Mouse (Mus musculus) heart, adult 2 months (tissue): ENCODE results near the gene Ttll7. TPM values are rescaled to one million over a fixed set of nuclear protein-coding genes. Genes with fewer than 3 reads are reported as not detected.

Experiments used
- DNase-seq, 2 experiments: peaks; one replicate each; pipeline ENCODE4 v3.0.0; 2021
- H3K27ac ChIP-seq: fragments of 200-600 bp; 2 replicates; pipeline ENCODE4 v1.8.1; 2022
- H3K27me3 ChIP-seq: fragments of 200-500 bp; 2 replicates; pipeline ENCODE4 v1.6.1; 2012; ENCODE audit warnings: mild to moderate bottlenecking, low read length, inconsistent platforms, mixed read lengths; ENCODE audit not compliant: control insufficient read depth, insufficient read depth
- H3K36me3 ChIP-seq: fragments of 200-500 bp; 2 replicates; pipeline ENCODE4 v1.6.1; 2012; ENCODE audit warnings: low read length, inconsistent platforms; ENCODE audit not compliant: control insufficient read depth, insufficient read depth
- H3K4me1 ChIP-seq: fragments of 200-500 bp; 2 replicates; pipeline ENCODE4 v1.6.1; 2011; ENCODE audit warnings: low read length; ENCODE audit not compliant: control insufficient read depth, insufficient read depth
- H3K4me3 ChIP-seq: fragments of 200-600 bp; 2 replicates; pipeline ENCODE4 v1.8.1; 2022
- H3K79me2 ChIP-seq: fragments of 200-500 bp; replicated peaks from 2 replicates; pipeline ENCODE4 v1.6.1; 2012; ENCODE audit warnings: mild to moderate bottlenecking, inconsistent platforms, low read length, moderate library complexity, mixed read lengths; ENCODE audit not compliant: control insufficient read depth, insufficient read depth
- H3K9ac ChIP-seq: fragments of 200-500 bp; 2 replicates; pipeline ENCODE4 v1.6.1; 2012; ENCODE audit warnings: low read depth, mild to moderate bottlenecking, control low read depth, inconsistent platforms, low read length, mixed read lengths
- CTCF ChIP-seq: fragments of 200-600 bp; IDR thresholded peaks from 2 replicates; pipeline ENCODE4 v1.8.1; 2022; ENCODE audit warnings: antibody characterized with exemption, mild to moderate bottlenecking, moderate library complexity
- EP300 ChIP-seq: fragments of 200-500 bp; IDR thresholded peaks from 2 replicates; pipeline ENCODE4 v1.6.1; 2011; ENCODE audit warnings: low read depth, low read length, control low read depth; ENCODE audit not compliant: insufficient read depth
- POLR2A ChIP-seq: fragments of 200-500 bp; IDR thresholded peaks from 2 replicates; pipeline ENCODE4 v1.6.1; 2011; ENCODE audit warnings: mild to moderate bottlenecking, low read depth, low read length, control low read depth; ENCODE audit not compliant: insufficient read depth
- WGBS: fragments of 180-500 bp; shearing (Covaris S2); methylation state at CpG from one replicate; pipeline ENCODE4 v1.1.7; 2018; 5-methylcytosine and 5-hydroxymethylcytosine counted together
- intact Hi-C: fragments of 180-260 bp; cut with DNase I; formaldehyde crosslinking; loops from one replicate; pipeline ENCODE4 v1.15.1; 2025
- polyA plus RNA-seq: library from polyadenylated mRNA; depleted of rRNA; stranded (reverse); fragments of >200 nt; gene quantifications from 2 replicates; pipeline ENCODE4 v1.2.3, GENCODE M21; 2012
- total RNA-seq, 2 experiments: library from RNA; stranded (reverse); gene quantifications; 2 replicates each; pipeline ENCODE4 v1.2.3; 2021

Ttll7 gene
- total and polyA plus RNA-seq, 3 experiments = 1.6 to 6.1 (median 4.3) TPM

DNA sequence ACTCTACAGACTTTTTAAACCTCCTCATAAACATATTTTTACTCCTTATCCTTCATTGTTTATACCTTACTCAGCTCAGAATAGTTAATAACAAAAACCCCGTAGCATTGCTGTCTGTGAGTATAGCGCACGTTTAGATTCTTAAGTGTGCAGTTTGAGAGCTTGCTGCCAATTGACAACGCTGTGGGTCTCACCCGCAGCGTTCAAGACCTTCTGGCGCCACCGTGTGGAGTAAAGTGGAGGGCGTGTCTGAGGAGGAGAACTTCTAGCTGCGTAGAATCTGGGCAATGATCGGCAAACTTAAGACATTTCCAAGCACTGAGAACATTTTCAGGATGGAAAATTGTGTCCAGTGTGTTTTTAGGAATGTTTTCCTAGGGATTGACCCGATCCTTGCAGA, 62.6 kb downstream of the Ttll7 start:
- intact Hi-C loops = loop anchor here (1.0 to 10.0 kb wide), 4 partner anchors 121 to 730 kb away; no protein-coding TSS in a partner anchor
- H3K4me3 ChIP-seq = no peak overlapping the region
- H3K27ac ChIP-seq = no peak overlapping the region
- no peaks in the 10 kb centered on the region for H3K36me3 ChIP-seq
- H3K79me2 ChIP-seq = no peaks in the 10 kb centered on the region
- peak; percentile 59; the same call in 1 of the 2 replicates for TF ChIP-seq EP300
- no peak for TF ChIP-seq POLR2A
- TF ChIP-seq CTCF = peak; percentile 96
- 7% methylated on average over 12 of the region's 12 CpGs for WGBS
- no peak overlapping the region for H3K9ac ChIP-seq
- no peaks in the 10 kb centered on the region for H3K4me1 ChIP-seq
- H3K27me3 ChIP-seq = no peaks in the 10 kb centered on the region
- peak; percentile 72 to 88 for DNase-seq

DNA sequence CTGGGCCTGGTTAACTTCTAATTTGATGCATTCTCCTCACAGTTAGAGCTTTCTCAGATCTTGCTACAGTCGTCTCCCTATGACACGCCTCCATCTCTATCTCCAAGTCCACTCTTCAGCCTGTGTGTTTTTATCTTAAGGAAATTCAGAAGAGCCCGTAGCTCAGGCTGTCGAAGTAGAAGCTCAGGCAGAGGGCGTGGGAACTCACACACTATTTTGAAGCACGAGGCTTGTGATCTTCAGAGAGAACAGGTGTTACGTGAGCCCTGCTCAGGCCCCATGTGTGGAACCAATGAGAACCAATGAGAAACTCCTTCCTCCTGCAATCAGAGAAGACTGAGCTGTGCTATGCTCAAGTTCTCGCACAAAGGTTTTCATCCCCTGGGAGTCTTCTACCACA, 65.7 kb downstream of the Ttll7 start:
- no peak overlapping the region for H3K9ac ChIP-seq
- H3K36me3 ChIP-seq = no peaks in the 10 kb centered on the region
- H3K27me3 ChIP-seq = no peaks in the 10 kb centered on the region
- no peak overlapping the region for H3K27ac ChIP-seq
- 55% methylated on average over 8 of the region's 8 CpGs for WGBS
- no peaks in the 10 kb centered on the region for H3K4me1 ChIP-seq
- intact Hi-C loops = loop anchor here (10.0 kb wide), 1 partner anchor 733 kb away; no protein-coding TSS in a partner anchor
- DNase-seq = no peak
- H3K4me3 ChIP-seq = no peak overlapping the region
- no peaks in the 10 kb centered on the region for H3K79me2 ChIP-seq
- TF ChIP-seq CTCF (no peak), EP300 (no peak)

DNA sequence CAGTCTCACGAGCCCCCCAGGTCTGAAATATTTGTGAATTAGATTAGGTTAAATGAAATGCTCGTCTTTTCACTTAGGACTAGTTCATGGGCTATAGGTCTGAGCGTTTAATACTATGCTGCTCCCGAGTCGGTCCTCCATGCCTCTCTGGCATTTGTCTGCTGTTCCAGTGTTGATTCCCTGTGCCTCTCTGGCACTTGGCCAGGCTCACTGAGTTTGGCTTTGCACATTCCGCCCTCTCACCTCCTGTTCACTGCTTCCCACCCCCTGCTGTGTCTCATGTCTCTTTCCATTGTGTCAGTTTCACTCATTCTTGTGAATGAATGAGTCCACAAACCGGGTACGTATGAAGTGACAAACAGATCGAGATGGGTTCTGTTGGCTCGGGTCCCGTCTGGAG, 66.2 kb downstream of the Ttll7 start:
- Histone ChIP-seq H3K4me1 (no peaks in the 10 kb centered on the region), H3K9ac (no peak overlapping the region), H3K36me3 (no peaks in the 10 kb centered on the region), H3K27me3 (no peaks in the 10 kb centered on the region), H3K79me2 (no peaks in the 10 kb centered on the region), H3K27ac (no peak overlapping the region), H3K4me3 (no peak overlapping the region)
- 68% methylated on average over 11 of the region's 11 CpGs for whole genome bisulfite sequencing
- DNase-seq = no peak
- intact Hi-C loops = loop anchor here (10.0 kb wide), 1 partner anchor 734 kb away; no protein-coding TSS in a partner anchor
- TF ChIP-seq CTCF (no peak), POLR2A (no peak)

DNA sequence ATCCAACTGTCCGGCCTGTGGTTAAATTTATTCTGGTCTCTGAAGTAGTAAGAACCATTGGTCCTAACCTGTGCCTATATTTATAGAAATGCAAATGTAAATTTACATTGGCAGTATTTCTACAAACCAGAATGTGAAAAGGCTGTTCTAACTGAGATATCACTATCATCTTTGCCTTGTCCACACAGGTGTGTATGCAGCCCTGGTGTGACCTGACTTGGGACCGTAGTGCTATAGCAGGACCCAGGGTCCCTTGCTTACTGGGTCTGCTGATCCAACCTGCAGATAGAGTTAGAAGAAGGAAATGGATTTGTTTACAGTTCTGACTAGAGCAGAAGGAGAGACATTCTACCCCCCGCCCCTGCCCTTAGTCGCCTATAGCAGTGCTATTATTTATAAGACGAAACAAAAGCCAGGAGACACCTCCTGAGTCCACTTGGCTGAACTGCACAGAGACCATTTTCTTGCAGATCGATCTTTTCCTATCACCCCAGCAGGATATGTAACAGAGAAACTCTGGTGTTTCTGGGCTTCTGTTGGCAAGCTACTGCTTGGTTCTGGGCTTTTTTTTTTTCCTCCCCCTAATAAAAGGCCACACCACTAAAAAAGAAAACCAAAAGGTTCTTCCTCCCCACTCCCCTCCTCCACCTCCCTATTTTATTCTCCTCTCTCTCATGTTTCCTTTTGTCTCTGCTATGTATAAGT, 75.3 kb downstream of the Ttll7 start:
- no peak overlapping the region for H3K27ac ChIP-seq
- no peaks in the 10 kb centered on the region for H3K27me3 ChIP-seq
- TF ChIP-seq EP300 (no peak), POLR2A (no peak), CTCF (no peak)
- no peaks in the 10 kb centered on the region for H3K36me3 ChIP-seq
- no peaks in the 10 kb centered on the region for H3K4me1 ChIP-seq
- H3K79me2 ChIP-seq = no peaks in the 10 kb centered on the region
- H3K4me3 ChIP-seq = no peak overlapping the region
- 80% methylated on average over 6 of the region's 6 CpGs for WGBS
- DNase-seq = no peak
- H3K9ac ChIP-seq = no peak overlapping the region
- intact Hi-C loops = no loop called here

DNA sequence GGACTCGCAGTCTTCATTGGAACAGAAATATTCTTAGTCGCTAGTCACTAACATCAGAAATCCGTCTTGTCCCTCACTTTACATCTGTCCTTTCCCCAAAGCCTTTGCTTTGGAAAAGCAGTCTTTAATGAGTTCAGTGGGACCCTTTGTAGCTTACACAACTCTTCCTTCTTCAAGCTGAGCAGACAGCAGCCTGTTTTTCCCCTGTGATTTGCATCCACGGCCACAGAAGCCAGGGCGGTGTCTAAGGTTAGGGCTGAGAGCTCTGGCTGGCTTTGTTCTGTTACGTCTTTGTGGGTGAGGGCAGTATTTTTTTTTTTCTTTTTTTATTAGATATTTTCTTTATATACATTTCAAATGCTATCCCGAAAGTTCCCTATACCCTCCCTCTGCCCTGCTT, 76.0 kb downstream of the Ttll7 start:
- no peak overlapping the region for H3K27ac ChIP-seq
- intact Hi-C loops = no loop called here
- DNase-seq = no peak
- TF ChIP-seq EP300 (no peak), CTCF (no peak), POLR2A (no peak)
- no peak overlapping the region for H3K9ac ChIP-seq
- no peaks in the 10 kb centered on the region for H3K36me3 ChIP-seq
- no peak overlapping the region for H3K4me3 ChIP-seq
- 90% methylated on average over 7 of the region's 7 CpGs for WGBS
- no peaks in the 10 kb centered on the region for H3K79me2 ChIP-seq
- H3K4me1 ChIP-seq = no peaks in the 10 kb centered on the region
- no peaks in the 10 kb centered on the region for H3K27me3 ChIP-seq

DNA sequence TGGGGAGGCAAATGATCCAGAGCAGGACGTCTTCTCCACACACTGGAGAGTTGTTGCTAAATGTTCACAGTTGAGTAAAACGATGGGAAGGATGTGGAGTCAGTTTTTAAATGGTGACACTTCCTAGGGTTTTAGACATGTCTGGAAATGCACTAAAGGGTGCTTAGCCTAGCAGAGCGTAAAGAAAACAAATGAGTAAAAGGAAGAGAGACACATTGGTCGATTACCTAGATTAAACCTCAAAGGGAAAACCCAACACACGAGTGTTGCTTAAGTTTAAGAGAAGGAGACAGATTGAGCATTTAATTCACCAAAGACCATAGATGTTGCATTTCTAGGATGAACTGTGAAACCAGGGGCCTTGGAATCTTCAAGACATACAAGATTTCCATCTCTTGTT, 76.8 kb downstream of the Ttll7 start:
- no peaks in the 10 kb centered on the region for H3K79me2 ChIP-seq
- H3K36me3 ChIP-seq = no peaks in the 10 kb centered on the region
- no peaks in the 10 kb centered on the region for H3K27me3 ChIP-seq
- intact Hi-C loops = no loop called here
- H3K9ac ChIP-seq = no peak overlapping the region
- no peak for TF ChIP-seq POLR2A
- TF ChIP-seq CTCF = no peak
- TF ChIP-seq EP300 = no peak
- 67% methylated on average over 5 of the region's 5 CpGs for WGBS
- DNase-seq = no peak
- H3K4me3 ChIP-seq = no peak overlapping the region
- H3K27ac ChIP-seq = no peak overlapping the region
- no peaks in the 10 kb centered on the region for H3K4me1 ChIP-seq
